ENCODE assay signal across 13 mouse cellular contexts in genomic region chr9:102243296-102243695, GRCm38 (mm10).
DNase-seq lines count a peak whose midpoint lies in the region; ATAC-seq and TF ChIP-seq lines count a peak whose summit lies in the region.
"Had no signal": no experiment of that assay in that cellular context is flagged by ENCODE, and none has a peak within 500 bp of the region (broad histone marks: within the 10 kb centered on the region; RNA-seq: fewer than 3 reads in every experiment).

No protein-coding gene starts in this region.

- peak; percentile 90 for ATAC-seq in forebrain, postnatal 0 days
- peak; percentile 78 for ATAC-seq in midbrain, embryonic 16.5 days

- H3K4me1 ChIP-seq in forebrain, postnatal 0 days (ENCODE audit: insufficient read depth): peaks cover 5% of the 10 kb centered on the region; the same call in 1 of the 2 replicates
- H3K4me1 ChIP-seq in midbrain, embryonic 16.5 days (ENCODE audit: control insufficient read depth, insufficient read depth, low read length): peaks cover 33% of the 10 kb centered on the region

- H3K9me3 ChIP-seq in forebrain, postnatal 0 days (ENCODE audit: low read length): no peaks in the 10 kb centered on the region
- no peaks in the 10 kb centered on the region for H3K9me3 ChIP-seq in midbrain, embryonic 16.5 days (replicated peaks; ENCODE audit: control insufficient read depth, low read length, poor library complexity, severe bottlenecking)
- H3K9me3 ChIP-seq: embryonic facial prominence, embryonic 13.5 days had no signal

- WGBS in forebrain, postnatal 0 days: 8% methylated on average over 7 of the region's 7 CpGs
- 3% methylated on average over 7 of the region's 7 CpGs for WGBS in midbrain, embryonic 16.5 days

- peaks cover 3% of the 10 kb centered on the region; the same call in 1 of the 2 replicates for H3K27me3 ChIP-seq in forebrain, postnatal 0 days (ENCODE audit: insufficient read depth, low read length)
- no peaks in the 10 kb centered on the region for H3K27me3 ChIP-seq in midbrain, embryonic 16.5 days (ENCODE audit: control insufficient read depth, insufficient read depth, low read depth, low read length)
- H3K27me3 ChIP-seq: embryonic facial prominence, embryonic 13.5 days; Patski had no signal

- intact Hi-C loops in gastrocnemius, postnatal 14 days (cut with DNase I; ENCODE audit: low total_unique reads): no loop called here

- H3K27ac ChIP-seq in forebrain, postnatal 0 days (ENCODE audit: low read depth, low read length): no peak overlapping the region
- H3K27ac ChIP-seq in midbrain, embryonic 16.5 days (ENCODE audit: low read length): peak overlapping the region; percentile 31; the same call in 1 of the 2 replicates
- H3K27ac ChIP-seq: embryonic facial prominence, embryonic 13.5 days had no signal

- no peak overlapping the region; the same call in 1 of the 2 replicates for H3K9ac ChIP-seq in forebrain, postnatal 0 days
- no peak overlapping the region for H3K9ac ChIP-seq in midbrain, embryonic 16.5 days (ENCODE audit: low read depth, low read length)
- H3K9ac ChIP-seq: embryonic facial prominence, embryonic 13.5 days had no signal

- TF ChIP-seq CTCF in forebrain, postnatal 0 days (IDR thresholded peaks at IDR 0.05; ENCODE audit: low read depth): no peak

- no peaks in the 10 kb centered on the region for H3K36me3 ChIP-seq in forebrain, postnatal 0 days (ENCODE audit: insufficient read depth)
- no peaks in the 10 kb centered on the region for H3K36me3 ChIP-seq in midbrain, embryonic 16.5 days (ENCODE audit: control insufficient read depth, insufficient read depth, low read length)
- H3K36me3 ChIP-seq: embryonic facial prominence, embryonic 13.5 days had no signal

- peak; percentile 60 for DNase-seq in embryo, embryonic 10 days (ENCODE audit: low spot score)
- no peak for DNase-seq in embryo, embryonic 9.5 days (ENCODE audit: extremely low spot score)
- DNase-seq in brain, adult 2 months (ENCODE audit: low read depth, low spot score): peak; percentile 60
- peak; percentile 20 for DNase-seq in forebrain, postnatal 0 days
- DNase-seq in thymus, postnatal 0 days (ENCODE audit: low spot score): no peak
- DNase-seq in gastrocnemius, postnatal 14 days: no peak
- DNase-seq in thymus, postnatal 25 days: no peak
- DNase-seq: B cell, adult 2 months; gastrocnemius, postnatal 36 days; heart, postnatal 4 days had no signal

- no peak overlapping the region for H3K4me2 ChIP-seq in forebrain, postnatal 0 days (ENCODE audit: low read depth)
- H3K4me2 ChIP-seq in midbrain, embryonic 16.5 days (ENCODE audit: low read length): no peak overlapping the region
- H3K4me2 ChIP-seq: embryonic facial prominence, embryonic 13.5 days had no signal

- H3K4me3 ChIP-seq in forebrain, postnatal 0 days (ENCODE audit: low read depth, low read length): no peak overlapping the region
- no peak overlapping the region for H3K4me3 ChIP-seq in midbrain, embryonic 16.5 days (ENCODE audit: low read depth, low read length)
- H3K4me3 ChIP-seq: embryonic facial prominence, embryonic 13.5 days had no signal

Comparison
In these comparisons a context has a peak if more than half of its experiments do, and no peak if none do; other contexts are left out.
1. DNase-seq: peak in embryo, embryonic 10 days (single experiment), brain, adult 2 months (single experiment) and forebrain, postnatal 0 days (single experiment); none in embryo, embryonic 9.5 days (single experiment), thymus, postnatal 0 days (single experiment), gastrocnemius, postnatal 14 days (single experiment) and thymus, postnatal 25 days (single experiment).